Mouse (Mus musculus): ENCODE measurements around the gene En1.
A peak's percentile ranks its signal among the peaks of the same experiment; 100 is the strongest.

Gene En1

GRCm38 (mm10) chr1:120626930-120627621, 24.9 kb downstream of the En1 start:
- DNase-seq (ENCODE audit: low spot score in 2 of 2) = no peak

DNA sequence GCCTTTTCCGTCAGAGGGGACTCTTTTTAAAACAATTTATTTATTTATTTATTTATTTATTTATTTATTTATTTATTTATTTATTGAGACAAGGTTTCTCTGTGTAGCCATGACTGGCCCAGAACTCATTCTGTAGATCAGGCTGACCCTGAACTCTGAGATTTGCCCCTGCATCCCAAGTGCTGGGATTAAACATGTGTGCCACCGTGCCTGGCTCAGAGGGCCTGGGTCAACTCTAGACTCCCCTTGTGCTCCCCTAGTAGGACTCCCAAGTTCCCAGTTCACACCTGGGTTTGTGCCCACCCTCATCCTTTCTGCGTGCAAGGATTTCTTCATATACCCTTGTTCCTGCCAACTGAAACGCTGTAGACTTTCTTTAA, 25.4 kb downstream of the En1 start:
- no peak for DNase-seq (ENCODE audit: low spot score in 2 of 2)

- DNase-seq (ENCODE audit: low spot score in 2 of 2) = no peak
These were observed 26.6 kb downstream of the En1 start for GRCm38 (mm10) chr1:120628821-120629220.

DNA sequence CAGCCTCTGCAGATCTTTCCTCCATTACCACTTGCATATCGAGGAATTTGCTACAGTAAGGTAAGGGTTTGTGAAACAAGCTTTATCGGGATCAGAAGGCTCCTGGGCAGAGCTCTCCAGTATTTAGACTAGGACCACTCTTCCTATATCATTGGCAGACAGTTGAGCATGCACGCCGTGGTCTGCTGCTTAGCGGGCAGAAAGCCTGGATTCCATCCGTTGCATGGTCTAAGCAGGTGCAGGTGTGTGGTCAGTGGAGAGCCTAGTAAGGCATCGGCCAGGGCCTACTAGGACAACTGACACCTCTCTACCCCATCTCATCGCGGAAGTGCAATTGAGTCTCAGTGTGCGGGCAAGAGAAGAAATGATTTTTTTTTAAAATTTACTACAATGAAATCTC, 41.2 kb downstream of the En1 start:
- DNase-seq (ENCODE audit: low spot score in 2 of 2) = no peak

GRCm38 (mm10) chr1:120643848-120644711, 41.9 kb downstream of the En1 start:
- no peak for DNase-seq (ENCODE audit: low spot score in 2 of 2)

DNA sequence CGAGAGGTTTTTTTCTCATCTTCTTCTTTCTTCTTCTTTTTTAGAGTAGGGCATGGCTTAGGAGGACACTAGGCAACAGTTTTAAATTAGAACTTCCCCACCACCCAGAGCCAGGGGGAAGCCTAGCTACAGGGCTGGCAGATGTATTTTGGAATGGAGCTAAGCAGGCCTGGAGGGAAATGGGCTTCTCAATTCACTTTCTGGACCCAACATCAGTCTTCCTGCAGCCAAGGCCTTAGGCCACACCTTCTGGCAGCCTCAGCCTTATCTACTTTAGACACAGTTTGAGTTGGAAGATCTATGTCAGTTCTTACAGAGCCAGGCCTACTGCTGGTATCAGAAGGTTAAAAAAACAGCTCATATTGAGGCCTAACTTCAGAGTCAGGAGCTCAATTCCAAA, 42.5 kb downstream of the En1 start:
- no peak for DNase-seq (ENCODE audit: low spot score in 2 of 2)

- no peak for DNase-seq (ENCODE audit: low spot score in 2 of 2)
These were observed 47.9 kb downstream of the En1 start for GRCm38 (mm10) chr1:120650068-120650467.

DNA sequence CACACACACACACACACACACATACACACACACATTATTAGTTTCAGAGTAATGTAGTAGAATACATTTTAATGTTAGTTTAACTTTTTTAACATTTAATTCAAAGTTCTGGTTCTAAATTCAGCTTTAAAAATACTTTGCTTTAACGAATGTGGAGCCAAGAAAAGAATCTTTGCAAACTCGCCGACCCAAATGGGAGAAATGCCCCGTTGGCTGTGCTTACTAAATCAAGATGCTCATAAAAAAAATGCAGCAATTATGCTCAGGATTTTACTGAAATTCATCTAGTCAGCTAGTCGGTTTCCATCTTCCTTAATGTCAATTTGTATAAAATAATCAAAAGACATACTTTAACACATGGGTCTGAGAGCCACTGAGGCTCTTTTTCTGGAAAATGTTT, 49.8 kb downstream of the En1 start:
- no peak for DNase-seq (ENCODE audit: low spot score in 2 of 2)

DNA sequence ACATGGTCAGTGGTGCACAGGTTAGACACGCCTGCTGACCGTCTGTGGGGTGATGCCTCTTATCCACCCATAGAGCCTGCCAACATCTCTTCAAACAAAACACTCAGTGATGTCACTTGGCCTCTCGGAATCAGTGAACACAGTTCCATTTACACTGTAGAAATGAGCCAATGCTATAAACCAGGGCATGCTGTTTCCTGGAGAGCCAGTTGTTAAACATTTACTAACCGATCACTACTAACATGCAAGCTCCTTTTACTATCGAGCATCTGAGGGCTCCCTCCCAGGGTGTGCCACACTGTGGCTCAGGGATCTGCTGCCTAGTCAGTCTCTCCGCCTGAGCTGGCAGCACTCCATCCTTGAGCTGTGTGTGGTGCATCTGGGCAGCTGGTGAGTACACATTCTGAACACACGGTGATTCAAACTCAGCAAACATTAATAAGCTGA, 52.8 kb downstream of the En1 start:
- DNase-seq (ENCODE audit: low spot score in 2 of 2) = peak in 1 of 2 experiments; percentile 49

Data from cerebellum, postnatal 4 days (tissue).